Mouse (Mus musculus) CH12.LX (cell line): Measurements from ENCODE around the gene Stk40. TPM values are rescaled to one million over a fixed set of nuclear protein-coding genes. Genes with fewer than 3 reads are reported as not detected.

Experiments used
- DNase-seq: peaks from one replicate; pipeline ENCODE4 v3.0.0-alpha.2; 2013; ENCODE audit errors: extremely low read depth
- H3K27ac ChIP-seq: 2 replicates; pipeline ENCODE4 v1.5.1; 2012; ENCODE audit warnings: low read depth, mild to moderate bottlenecking, control low read depth, moderate library complexity; ENCODE audit not compliant: insufficient read depth
- H3K27me3 ChIP-seq: replicated peaks from 2 replicates; pipeline ENCODE3; 2012; ENCODE audit warnings: inconsistent platforms
- H3K36me3 ChIP-seq, 2 experiments: replicated peaks in 1 of 2; 2 replicates each; pipeline versions ENCODE3 to v1.6.1; 2012; ENCODE audit warnings: inconsistent platforms in 1 of 2, low read length in 1 of 2, mild to moderate bottlenecking in 1 of 2, mixed read lengths in 1 of 2, moderate library complexity in 1 of 2; ENCODE audit not compliant: control insufficient read depth in 1 of 2, insufficient read depth in 1 of 2
- H3K4me1 ChIP-seq, 2 experiments: 2 replicates each; pipeline ENCODE4 v1.6.1; 2012; ENCODE audit warnings: inconsistent platforms in 1 of 2, moderate library complexity in 1 of 2; ENCODE audit not compliant: insufficient read depth in 2 of 2, control insufficient read depth in 1 of 2
- H3K4me2 ChIP-seq: 2 replicates; pipeline ENCODE4 v1.6.1; 2012; ENCODE audit warnings: low read depth, mild to moderate bottlenecking, control low read depth; ENCODE audit not compliant: poor library complexity, insufficient read depth, severe bottlenecking
- H3K4me3 ChIP-seq, 3 experiments: fragments of 150-350 bp in 1 of 3; sonication (generic) in 1 of 3; replicated peaks in 1 of 3; 2 replicates each; pipeline versions ENCODE3 to v1.5.1; 2011 to 2012; ENCODE audit warnings: low read depth in 2 of 3, low read length in 2 of 3, mild to moderate bottlenecking in 2 of 3, moderate library complexity in 2 of 3, control low read depth in 1 of 3, improper control_type of control experiment in 1 of 3, inconsistent platforms in 1 of 3, mixed read lengths in 1 of 3; ENCODE audit not compliant: poor library complexity in 1 of 3
- H3K79me2 ChIP-seq: replicated peaks from 2 replicates; pipeline ENCODE4 v1.6.1; 2012; ENCODE audit warnings: mild to moderate bottlenecking, moderate library complexity; ENCODE audit not compliant: control insufficient read depth, poor library complexity, insufficient read depth, severe bottlenecking; ENCODE audit errors: extremely low read depth
- H3K9ac ChIP-seq: 2 replicates; pipeline ENCODE4 v1.6.1; 2012; ENCODE audit warnings: low read depth, mild to moderate bottlenecking, control low read depth, moderate library complexity; ENCODE audit not compliant: insufficient read depth
- H3K9me3 ChIP-seq: replicated peaks from 2 replicates; pipeline ENCODE3; 2012; ENCODE audit warnings: low read length, inconsistent platforms, mixed read lengths
- BHLHE40 ChIP-seq: IDR thresholded peaks from 2 replicates; pipeline ENCODE4 v1.6.1; 2011; ENCODE audit warnings: mild to moderate bottlenecking, low read depth, low read length, improper control_type of control experiment
- CHD1 ChIP-seq: IDR thresholded peaks from 2 replicates; pipeline ENCODE4 v1.6.1; 2012; ENCODE audit warnings: low read depth, low read length, improper control_type of control experiment, inconsistent platforms
- CTCF ChIP-seq, 2 experiments: IDR thresholded peaks in 1 of 2; conservative IDR thresholded peaks in 1 of 2; 2 replicates each; pipeline ENCODE4 v1.5.1; 2011 to 2012; ENCODE audit warnings: low read depth in 2 of 2, low read length in 2 of 2, improper control_type of control experiment in 1 of 2, inconsistent platforms in 1 of 2, mild to moderate bottlenecking in 1 of 2, moderate library complexity in 1 of 2
- E2F4 ChIP-seq: IDR thresholded peaks from 2 replicates; pipeline ENCODE4 v1.6.1; 2011; ENCODE audit warnings: low read depth, low read length, improper control_type of control experiment; ENCODE audit not compliant: insufficient replicate concordance
- ELF1 ChIP-seq: IDR thresholded peaks from 2 replicates; pipeline ENCODE4 v1.6.1; 2014; ENCODE audit warnings: low read depth, mild to moderate bottlenecking, inconsistent platforms, low read length, improper control_type of control experiment
- EP300 ChIP-seq: IDR thresholded peaks from 2 replicates; pipeline ENCODE4 v1.6.1; 2011; ENCODE audit warnings: low read length, improper control_type of control experiment
- ETS1 ChIP-seq: conservative IDR thresholded peaks from 2 replicates; pipeline ENCODE4 v1.6.1; 2012; ENCODE audit warnings: low read depth, mild to moderate bottlenecking, inconsistent platforms, low read length, improper control_type of control experiment, moderate library complexity
- HCFC1 ChIP-seq: IDR thresholded peaks from 2 replicates; pipeline ENCODE4 v1.6.1; 2012; ENCODE audit warnings: low read depth, mild to moderate bottlenecking, inconsistent platforms, low read length, improper control_type of control experiment
- JUND ChIP-seq: conservative IDR thresholded peaks from 2 replicates; pipeline ENCODE4 v1.6.1; 2011; ENCODE audit warnings: low read depth, low read length, improper control_type of control experiment
- MAX ChIP-seq: IDR thresholded peaks from 2 replicates; pipeline ENCODE4 v1.6.1; 2011; ENCODE audit warnings: low read length, improper control_type of control experiment
- MEF2A ChIP-seq: IDR thresholded peaks from 2 replicates; pipeline ENCODE4 v1.6.1; 2014; ENCODE audit warnings: low read depth, mild to moderate bottlenecking, inconsistent platforms, low read length, improper control_type of control experiment, borderline replicate concordance
- MXI1 ChIP-seq: IDR thresholded peaks from 2 replicates; pipeline ENCODE4 v1.6.1; 2011; ENCODE audit warnings: mild to moderate bottlenecking, low read depth, low read length, improper control_type of control experiment
- MYC ChIP-seq: IDR thresholded peaks from 2 replicates; pipeline ENCODE4 v1.6.1; 2011; ENCODE audit warnings: low read depth, mild to moderate bottlenecking, improper control_type of control experiment, low read length
- POLR2AphosphoS2 ChIP-seq: IDR thresholded peaks from 2 replicates; pipeline ENCODE4 v1.6.1; 2011; ENCODE audit warnings: low read depth, low read length, improper control_type of control experiment
- RAD21 ChIP-seq: IDR thresholded peaks from 2 replicates; pipeline ENCODE4 v1.6.1; 2011; ENCODE audit warnings: low read depth, mild to moderate bottlenecking, low read length, improper control_type of control experiment, moderate library complexity
- RCOR1 ChIP-seq: conservative IDR thresholded peaks from 2 replicates; pipeline ENCODE4 v1.6.1; 2012; ENCODE audit warnings: low read depth, mild to moderate bottlenecking, inconsistent platforms, low read length, improper control_type of control experiment
- SIN3A ChIP-seq: IDR thresholded peaks from 2 replicates; pipeline ENCODE4 v1.6.1; 2012; ENCODE audit warnings: low read length, improper control_type of control experiment, inconsistent platforms
- TBP ChIP-seq: conservative IDR thresholded peaks from 2 replicates; pipeline ENCODE4 v1.6.1; 2011; ENCODE audit warnings: low read depth, low read length, improper control_type of control experiment
- TCF12 ChIP-seq: IDR thresholded peaks from 2 replicates; pipeline ENCODE4 v1.6.1; 2014; ENCODE audit warnings: low read depth, mild to moderate bottlenecking, inconsistent platforms, low read length, improper control_type of control experiment
- UBTF ChIP-seq: IDR thresholded peaks from 2 replicates; pipeline ENCODE4 v1.6.1; 2012; ENCODE audit warnings: low read depth, mild to moderate bottlenecking, inconsistent platforms, low read length, improper control_type of control experiment, moderate library complexity
- ZKSCAN1 ChIP-seq: IDR thresholded peaks from 2 replicates; pipeline ENCODE4 v1.6.1; 2012; ENCODE audit warnings: low read depth, inconsistent platforms, low read length, improper control_type of control experiment, borderline replicate concordance
- ZNF384 ChIP-seq: IDR thresholded peaks from 2 replicates; pipeline ENCODE4 v1.6.1; 2012; ENCODE audit warnings: low read depth, low read length, improper control_type of control experiment, inconsistent platforms
- dilution Hi-C: fragments of 300-500 bp; cut with MboI; formaldehyde crosslinking; loops from 2 replicates; pipeline ENCODE4 v1.14.3; 2020; ENCODE audit warnings: low sequenced_read_pairs; ENCODE audit not compliant: extremely low pct_unique_long_range_greater_than_20kb, extremely low pct_ligation_motif_present
- in situ Hi-C: fragments of 300-500 bp; cut with MboI; formaldehyde crosslinking; loops from 3 replicates; pipeline ENCODE4 v1.14.3; 2019; ENCODE audit warnings: low sequenced_read_pairs, low pct_ligation_motif_present, low pct_unique_long_range_greater_than_20kb, mixed read lengths
- polyA plus RNA-seq: library from polyadenylated mRNA; unstranded; fragments of >175 nt; gene quantifications from 2 replicates; pipeline ENCODE4 v1.2.1, GENCODE M21; 2012; ENCODE audit warnings: low read depth; ENCODE audit not compliant: insufficient read length
- total RNA-seq, 2 experiments: library from RNA; depleted of rRNA; stranded (reverse); fragments of 300-350 nt in 1 of 2; fragments of >200 nt in 1 of 2; gene quantifications; 2 replicates each; pipeline ENCODE4 v1.2.3; 2012 to 2014

The Stk40 gene
- total and polyA plus RNA-seq, 3 experiments, result 8.6 to 33.0 (median 16.4) TPM

DNA sequence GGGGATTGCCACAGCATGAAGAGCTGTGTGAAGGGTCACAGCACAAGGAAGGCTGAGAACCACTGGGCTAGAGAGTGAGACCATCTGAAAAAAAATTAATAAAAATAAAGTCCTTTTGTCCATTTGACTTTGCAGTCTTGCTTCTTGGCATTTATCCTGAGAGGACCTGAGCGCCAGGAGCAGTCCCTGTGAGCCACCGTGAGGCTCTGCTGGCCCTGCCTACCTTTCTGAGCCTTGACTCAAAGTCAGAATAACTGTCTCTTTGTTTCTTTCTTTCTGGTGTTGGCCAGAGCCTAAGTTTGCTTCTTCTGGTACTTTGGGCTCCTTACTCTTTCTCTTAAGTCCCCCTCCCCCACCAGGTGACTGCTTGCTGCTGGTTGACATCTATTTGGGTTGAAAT, 16.7 kb downstream of the Stk40 start:
- Histone ChIP-seq H3K4me2 (no peak overlapping the region), H3K4me1 (peaks cover 0 to 4% of the 10 kb centered on the region in 2 experiments; a peak in 1 of 4 replicates), H3K9me3 (peaks cover 2% of the 10 kb centered on the region), H3K36me3 (peaks cover 54 to 82% of the 10 kb centered on the region in 2 experiments), H3K27me3 (no peaks in the 10 kb centered on the region), H3K4me3 (no peak overlapping the region), H3K27ac (no peak overlapping the region), H3K9ac (no peak overlapping the region), H3K79me2 (peaks cover 6% of the 10 kb centered on the region; the same call in 1 of the 2 replicates)
- TF ChIP-seq RCOR1, result no peak
- no peak for TF ChIP-seq ZNF384
- no peak for TF ChIP-seq CHD1
- no peak for TF ChIP-seq TCF12
- no peak for TF ChIP-seq EP300
- TF ChIP-seq JUND, result no peak
- TF ChIP-seq POLR2AphosphoS2, result no peak
- no peak for TF ChIP-seq MAX
- TF ChIP-seq MXI1, result no peak
- TF ChIP-seq HCFC1, result no peak
- no peak for TF ChIP-seq ZKSCAN1
- no peak for TF ChIP-seq TBP
- no peak for TF ChIP-seq MEF2A
- no peak for TF ChIP-seq MYC
- no peak for TF ChIP-seq SIN3A
- no peak for TF ChIP-seq RAD21
- no peak for TF ChIP-seq BHLHE40
- TF ChIP-seq ELF1, result no peak
- no peak for DNase-seq
- in situ Hi-C loops, result no loop called here
- dilution Hi-C loops, result no loop called here

- Histone ChIP-seq H3K4me2 (no peak overlapping the region), H3K4me1 (no peaks in the 10 kb centered on the region), H3K36me3 (peaks cover 56 to 79% of the 10 kb centered on the region in 2 experiments), H3K9me3 (peaks cover 2% of the 10 kb centered on the region), H3K79me2 (peaks cover 6% of the 10 kb centered on the region; the same call in 1 of the 2 replicates), H3K27me3 (no peaks in the 10 kb centered on the region), H3K9ac (no peak overlapping the region), H3K4me3 (no peak overlapping the region), H3K27ac (no peak overlapping the region)
- in situ Hi-C loops, result no loop called here
- dilution Hi-C loops, result no loop called here
- TF ChIP-seq RAD21 (no peak), ELF1 (no peak), TCF12 (no peak), CTCF (conservative IDR thresholded peaks at IDR 0.05 in 1 of 2, IDR thresholded peaks at IDR 0.05 in 1 of 2; ENCODE audit: low read depth in 2 of 2, low read length in 2 of 2) (no peak), CHD1 (no peak), MYC (no peak), UBTF (no peak), E2F4 (no peak), MEF2A (no peak), ETS1 (no peak)
- no peak for DNase-seq
Observed at GRCm38 (mm10) chr4:126123309-126124040, 19.7 kb downstream of the Stk40 start.
